Mouse (Mus musculus) hindbrain, postnatal 0 days (tissue): Measurements from ENCODE around the gene Ube3b. TPM values are rescaled to one million over a fixed set of nuclear protein-coding genes. Genes with fewer than 3 reads are reported as not detected.
A peak's percentile ranks its signal among the peaks of the same experiment; 100 is the strongest.

Experiments
- ATAC-seq: fragments of 200-750 bp; cut with Nextera tagmentation; 2 replicates; pipeline ENCODE4 v1.8.0; 2017; ENCODE audit warnings: mild to moderate bottlenecking, moderate TSS enrichment, moderate library complexity
- DNase-seq: peaks from one replicate; pipeline ENCODE4 v3.0.0-alpha.2; 2015; ENCODE audit warnings: low spot score
- H3K27ac ChIP-seq: fragments of 300-500 bp; sonication (generic); 2 replicates; pipeline ENCODE4 v1.5.1; 2014; ENCODE audit warnings: mild to moderate bottlenecking
- H3K27me3 ChIP-seq: fragments of 300-500 bp; sonication (generic); 2 replicates; pipeline ENCODE4 v1.6.1; 2014; ENCODE audit warnings: low read length, mixed read lengths; ENCODE audit not compliant: insufficient read depth
- H3K36me3 ChIP-seq: fragments of 300-500 bp; sonication (generic); 2 replicates; pipeline ENCODE4 v1.6.1; 2014; ENCODE audit warnings: low read length, mixed read lengths; ENCODE audit not compliant: insufficient read depth
- H3K4me1 ChIP-seq: fragments of 300-500 bp; sonication (generic); 2 replicates; pipeline ENCODE4 v1.6.1; 2014; ENCODE audit warnings: antibody characterized with exemption, low read length, mixed read lengths; ENCODE audit not compliant: insufficient read depth
- H3K4me2 ChIP-seq: fragments of 300-500 bp; sonication (generic); 2 replicates; pipeline ENCODE4 v1.6.1; 2014; ENCODE audit warnings: low read depth, mild to moderate bottlenecking, low read length, moderate library complexity, mixed read lengths
- H3K4me3 ChIP-seq: fragments of 300-500 bp; sonication (generic); 2 replicates; pipeline ENCODE4 v1.5.1; 2014; ENCODE audit warnings: low read length
- H3K9ac ChIP-seq: fragments of 300-500 bp; sonication (generic); replicated peaks from 2 replicates; pipeline ENCODE4 v1.6.1; 2014; ENCODE audit warnings: mild to moderate bottlenecking, low read length, moderate library complexity, mixed read lengths
- H3K9me3 ChIP-seq: fragments of 300-500 bp; sonication (generic); 2 replicates; pipeline ENCODE4 v1.6.1; 2016; ENCODE audit warnings: low read length, mixed read lengths
- CTCF ChIP-seq: IDR thresholded peaks from 2 replicates; pipeline ENCODE4 v1.5.1; 2016; ENCODE audit warnings: antibody characterized with exemption, control low read depth, low read depth
- WGBS: fragments of 180-500 bp; shearing (Covaris S2); extraction: QIAGEN DNeasy Blood & Tissue Kit; methylation state at CpG from one replicate; pipeline ENCODE4 v1.1.7; 2014; 5-methylcytosine and 5-hydroxymethylcytosine counted together
- polyA plus RNA-seq: library from polyadenylated mRNA; unstranded; fragments of >200 nt; fragmentation: Nextera tagmentation; extraction: Ambion mirVana; gene quantifications from 2 replicates; pipeline ENCODE4 v1.2.1, GENCODE M21; 2015
- total RNA-seq: library from RNA; depleted of rRNA; stranded (reverse); fragments of >200 nt; gene quantifications from 2 replicates; pipeline ENCODE4 v1.2.3, GENCODE M21; 2014

Gene Ube3b
- total and polyA plus RNA-seq, 2 experiments from 2014 or later, result 31.4 to 69.9 TPM

GRCm38 (mm10) chr5:114356250-114356935 is 24.0 kb upstream of the Ube3b start:
- DNase-seq (peak; percentile 74), ATAC-seq (peak; percentile 75)
- Histone ChIP-seq H3K4me3 (no peak overlapping the region), H3K27ac (peak overlapping the region; percentile 9; the same call in 1 of the 2 replicates), H3K9me3 (no peaks in the 10 kb centered on the region), H3K4me2 (0 out of 2 replicates have a peak overlapping the region, but pooled peaks have one; percentile 5), H3K27me3 (no peaks in the 10 kb centered on the region), H3K36me3 (no peaks in the 10 kb centered on the region), H3K9ac (no peak overlapping the region), H3K4me1 (no peaks in the 10 kb centered on the region)
- TF ChIP-seq CTCF, result peak; percentile 73
- 25% methylated on average over 7 of the region's 7 CpGs for WGBS

- Histone ChIP-seq H3K4me1 (no peaks in the 10 kb centered on the region), H3K27ac (peak overlapping the region; percentile 9; the same call in 1 of the 2 replicates), H3K36me3 (peaks cover under 1% of the 10 kb centered on the region; the same call in 1 of the 2 replicates), H3K27me3 (no peaks in the 10 kb centered on the region), H3K4me2 (0 out of 2 replicates have a peak overlapping the region, but pooled peaks have one; percentile 5), H3K9me3 (no peaks in the 10 kb centered on the region), H3K4me3 (no peak overlapping the region), H3K9ac (no peak overlapping the region)
- 40% methylated on average over 23 of the region's 23 CpGs for WGBS
- peak; percentile 61 for ATAC-seq
- peak; percentile 46 for DNase-seq
- no peak for TF ChIP-seq CTCF
Measured at GRCm38 (mm10) chr5:114356936-114357751, 23.3 kb upstream of the Ube3b start.

GRCm38 (mm10) chr5:114358833-114359232 is 21.6 kb upstream of the Ube3b start:
- Histone ChIP-seq H3K4me2 (no peak overlapping the region), H3K9me3 (no peaks in the 10 kb centered on the region), H3K4me1 (no peaks in the 10 kb centered on the region), H3K9ac (no peak overlapping the region), H3K4me3 (no peak overlapping the region), H3K27ac (0 out of 2 replicates have a peak overlapping the region, but pooled peaks have one; percentile 26), H3K36me3 (peaks cover 17% of the 10 kb centered on the region; the same call in 1 of the 2 replicates), H3K27me3 (no peaks in the 10 kb centered on the region)
- DNase-seq (peak; percentile 76), ATAC-seq (no peak)
- no peak for TF ChIP-seq CTCF
- 50% methylated on average over 10 of the region's 10 CpGs for WGBS

- no peak overlapping the region for H3K4me2 ChIP-seq
- no peak overlapping the region for H3K4me3 ChIP-seq
- peaks cover 19% of the 10 kb centered on the region; the same call in 1 of the 2 replicates for H3K36me3 ChIP-seq
- no peaks in the 10 kb centered on the region for H3K27me3 ChIP-seq
- H3K27ac ChIP-seq, result no peak overlapping the region
- no peaks in the 10 kb centered on the region for H3K9me3 ChIP-seq
- no peak for DNase-seq
- H3K4me1 ChIP-seq, result no peaks in the 10 kb centered on the region
- no peak overlapping the region for H3K9ac ChIP-seq
- no peak for ATAC-seq
- 72% methylated on average over 8 of the region's 8 CpGs for WGBS
- TF ChIP-seq CTCF, result no peak
Measured at GRCm38 (mm10) chr5:114359586-114359985, 20.8 kb upstream of the Ube3b start.

GRCm38 (mm10) chr5:114360968-114361367 is 19.4 kb upstream of the Ube3b start:
- no peaks in the 10 kb centered on the region for H3K4me1 ChIP-seq
- H3K9ac ChIP-seq, result no peak overlapping the region
- WGBS, result 81% methylated on average over 15 of the region's 15 CpGs
- no peaks in the 10 kb centered on the region for H3K9me3 ChIP-seq
- DNase-seq (no peak), ATAC-seq (no peak)
- TF ChIP-seq CTCF, result no peak
- peaks cover 33% of the 10 kb centered on the region for H3K36me3 ChIP-seq
- H3K4me3 ChIP-seq, result no peak overlapping the region
- no peaks in the 10 kb centered on the region for H3K27me3 ChIP-seq
- no peak overlapping the region for H3K27ac ChIP-seq
- no peak overlapping the region for H3K4me2 ChIP-seq

GRCm38 (mm10) chr5:114365043-114365752 is 15.2 kb upstream of the Ube3b start:
- TF ChIP-seq CTCF, result no peak
- no peaks in the 10 kb centered on the region for H3K4me1 ChIP-seq
- no peak overlapping the region for H3K27ac ChIP-seq
- WGBS, result 89% methylated on average over 23 of the region's 23 CpGs
- no peak overlapping the region for H3K9ac ChIP-seq
- H3K4me3 ChIP-seq, result no peak overlapping the region
- no peak for ATAC-seq
- H3K9me3 ChIP-seq, result no peaks in the 10 kb centered on the region
- no peak overlapping the region for H3K4me2 ChIP-seq
- no peaks in the 10 kb centered on the region for H3K27me3 ChIP-seq
- peaks cover 69% of the 10 kb centered on the region for H3K36me3 ChIP-seq
- DNase-seq, result no peak
